Mouse (Mus musculus) embryonic facial prominence, embryonic 15.5 days (tissue): ENCODE measurements around the gene 5830473C10Rik. TPM values are rescaled to one million over a fixed set of nuclear protein-coding genes. Genes with fewer than 3 reads are reported as not detected.
A peak's percentile ranks its signal among the peaks of the same experiment; 100 is the strongest.

Experiments used
- ATAC-seq: fragments of 200-750 bp; cut with Nextera tagmentation; 2 replicates; pipeline ENCODE4 v1.8.0; 2017; ENCODE audit warnings: low read depth, moderate TSS enrichment; ENCODE audit not compliant: insufficient number of reproducible peaks, low FRiP score, low TSS enrichment
- H3K27ac ChIP-seq: fragments of 300-500 bp; sonication (generic); replicated peaks from 2 replicates; pipeline ENCODE4 v1.5.1; 2015; ENCODE audit warnings: mild to moderate bottlenecking, inconsistent platforms
- H3K27me3 ChIP-seq: fragments of 300-500 bp; sonication (generic); 2 replicates; pipeline ENCODE4 v1.6.1; 2015; ENCODE audit warnings: inconsistent platforms
- H3K36me3 ChIP-seq: fragments of 300-500 bp; sonication (generic); 2 replicates; pipeline ENCODE4 v1.6.1; 2015; ENCODE audit warnings: mild to moderate bottlenecking, inconsistent platforms
- H3K4me1 ChIP-seq: fragments of 300-500 bp; sonication (generic); 2 replicates; pipeline ENCODE4 v1.6.1; 2015; ENCODE audit warnings: inconsistent platforms
- H3K4me2 ChIP-seq: fragments of 300-500 bp; sonication (generic); replicated peaks from 2 replicates; pipeline ENCODE4 v1.6.1; 2015; ENCODE audit warnings: mild to moderate bottlenecking, inconsistent platforms
- H3K4me3 ChIP-seq: fragments of 300-500 bp; sonication (generic); replicated peaks from 2 replicates; pipeline ENCODE4 v1.5.1; 2015; ENCODE audit warnings: mild to moderate bottlenecking, inconsistent platforms
- H3K9ac ChIP-seq: fragments of 300-500 bp; sonication (generic); 2 replicates; pipeline ENCODE4 v1.6.1; 2015; ENCODE audit warnings: inconsistent platforms
- H3K9me3 ChIP-seq: fragments of 300-500 bp; sonication (generic); replicated peaks from 2 replicates; pipeline ENCODE4 v1.6.1; 2016; ENCODE audit warnings: inconsistent platforms
- WGBS: fragments of 180-500 bp; shearing (Covaris S2); methylation state at CpG from one replicate; pipeline ENCODE4 v1.1.7; 2015; 5-methylcytosine and 5-hydroxymethylcytosine counted together
- polyA plus RNA-seq: library from polyadenylated mRNA; unstranded; fragments of >200 nt; fragmentation: Nextera tagmentation; extraction: Ambion mirVana; gene quantifications from 2 replicates; pipeline ENCODE4 v1.2.1, GENCODE M21; 2015

5830473C10Rik gene
- polyA plus RNA-seq, 1 experiment from 2014 or later = not detected

DNA sequence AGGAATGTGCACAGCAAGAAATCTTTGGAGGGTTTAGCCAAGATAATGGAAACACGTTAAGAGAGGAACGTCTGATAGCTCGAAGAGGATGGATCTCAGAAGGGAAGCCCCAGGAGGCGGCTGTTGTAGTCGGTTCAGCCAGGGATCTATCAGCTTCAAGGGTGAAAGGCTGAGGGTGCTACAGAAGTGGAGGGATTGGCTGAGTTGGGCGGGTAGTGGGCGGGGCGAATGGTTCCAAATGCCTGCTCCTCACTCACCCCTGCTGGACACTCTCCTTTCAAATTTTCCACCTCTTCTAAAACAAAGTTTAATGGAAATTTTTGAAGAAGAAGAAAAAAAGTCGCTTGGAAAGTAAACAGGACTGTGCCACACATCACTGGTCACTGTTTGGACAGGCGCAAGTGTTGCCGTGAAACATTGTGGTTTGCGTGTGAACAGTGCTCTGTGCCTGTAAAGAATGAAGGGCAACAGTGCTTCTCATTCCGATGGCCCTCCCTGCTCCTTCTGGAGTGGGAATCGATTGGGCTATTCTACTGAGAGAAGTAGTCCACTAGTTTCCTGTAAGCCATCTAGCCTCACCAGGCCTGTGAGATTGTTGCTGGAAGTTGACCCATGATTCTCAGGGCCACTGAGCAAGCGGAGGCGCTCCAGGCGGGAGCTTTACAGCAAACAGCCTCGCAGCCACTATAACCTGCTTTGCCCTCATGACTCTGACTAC, 64.0 kb downstream of the 5830473C10Rik start:
- Histone ChIP-seq H3K4me3 (no peak overlapping the region), H3K36me3 (no peaks in the 10 kb centered on the region), H3K4me2 (no peak overlapping the region), H3K27me3 (no peaks in the 10 kb centered on the region), H3K9me3 (no peaks in the 10 kb centered on the region), H3K4me1 (no peaks in the 10 kb centered on the region), H3K27ac (no peak overlapping the region), H3K9ac (no peak overlapping the region)
- ATAC-seq = no peak
- WGBS = 80% methylated on average over 18 of the region's 18 CpGs

DNA sequence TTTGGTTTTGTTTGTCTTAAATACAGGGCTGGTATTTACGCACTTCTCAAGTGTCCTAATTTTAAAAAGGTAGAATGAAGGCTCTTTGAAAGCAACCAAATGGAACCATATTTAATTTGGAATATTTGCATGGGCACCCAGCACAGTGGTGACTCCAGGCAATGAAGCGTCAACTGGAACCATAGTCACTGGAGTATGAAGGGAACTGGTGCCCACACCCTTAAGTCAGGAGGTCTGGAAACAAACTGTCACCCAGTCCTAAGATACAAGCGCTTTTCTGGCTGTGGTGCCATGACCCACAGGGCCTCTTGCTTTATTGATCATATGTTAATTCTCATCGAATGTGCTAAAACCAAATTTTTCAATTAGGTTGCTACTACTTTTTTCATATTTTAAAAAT, 66.5 kb downstream of the 5830473C10Rik start:
- no peak overlapping the region for H3K27ac ChIP-seq
- H3K9ac ChIP-seq = no peak overlapping the region
- no peaks in the 10 kb centered on the region for H3K4me1 ChIP-seq
- no peaks in the 10 kb centered on the region for H3K36me3 ChIP-seq
- no peak overlapping the region for H3K4me3 ChIP-seq
- 87% methylated on average over 4 of the region's 4 CpGs for WGBS
- ATAC-seq = no peak
- H3K4me2 ChIP-seq = no peak overlapping the region
- no peaks in the 10 kb centered on the region for H3K27me3 ChIP-seq
- H3K9me3 ChIP-seq = no peaks in the 10 kb centered on the region

DNA sequence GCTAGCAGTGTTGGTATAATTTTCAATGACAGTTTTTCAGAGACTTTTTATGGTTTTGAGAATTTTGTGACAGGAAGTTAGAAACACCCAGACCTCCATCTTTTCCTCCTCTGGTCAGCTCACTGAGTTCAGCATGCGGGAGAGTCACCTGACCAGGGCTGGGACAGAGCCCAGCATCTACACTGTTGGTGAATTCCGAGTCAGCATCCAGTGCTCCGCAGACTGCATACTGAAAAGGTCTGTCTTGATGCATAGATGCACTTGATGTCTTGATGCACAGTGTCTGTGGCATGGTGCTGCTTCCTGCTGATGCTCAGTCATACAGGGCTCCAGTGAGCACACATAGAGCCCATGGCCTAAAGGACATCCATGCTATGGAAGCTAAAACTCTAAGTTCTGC, 67.1 kb downstream of the 5830473C10Rik start:
- 76% methylated on average over 3 of the region's 3 CpGs for WGBS
- no peak overlapping the region for H3K4me2 ChIP-seq
- H3K36me3 ChIP-seq = no peaks in the 10 kb centered on the region
- H3K27ac ChIP-seq = no peak overlapping the region
- H3K27me3 ChIP-seq = no peaks in the 10 kb centered on the region
- H3K9me3 ChIP-seq = no peaks in the 10 kb centered on the region
- no peaks in the 10 kb centered on the region for H3K4me1 ChIP-seq
- no peak overlapping the region for H3K4me3 ChIP-seq
- ATAC-seq = no peak
- no peak overlapping the region for H3K9ac ChIP-seq

DNA sequence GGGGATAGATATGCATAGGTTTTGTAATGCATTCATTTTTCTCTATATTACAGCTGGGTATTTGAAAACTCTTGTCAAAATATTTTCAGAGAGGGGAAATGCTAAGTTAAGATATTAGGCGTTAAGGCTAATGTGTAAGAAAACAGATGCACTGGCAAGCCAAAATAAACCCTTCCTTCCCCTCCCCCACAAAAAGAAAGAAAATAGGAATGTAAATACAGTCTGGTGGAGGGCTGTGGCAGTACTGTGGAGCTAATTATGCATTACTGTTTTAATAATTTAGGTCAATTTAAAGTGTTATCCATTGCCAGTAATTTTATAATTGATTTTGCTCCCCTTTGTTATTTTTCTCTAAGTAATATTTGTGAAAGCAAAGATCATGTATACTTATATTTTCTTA, 67.6 kb downstream of the 5830473C10Rik start:
- H3K9me3 ChIP-seq = no peaks in the 10 kb centered on the region
- no peaks in the 10 kb centered on the region for H3K4me1 ChIP-seq
- ATAC-seq = no peak
- H3K4me3 ChIP-seq = no peak overlapping the region
- H3K27me3 ChIP-seq = no peaks in the 10 kb centered on the region
- WGBS = 83% methylated on average over 1 of the region's 1 CpGs
- H3K36me3 ChIP-seq = no peaks in the 10 kb centered on the region
- no peak overlapping the region for H3K27ac ChIP-seq
- no peak overlapping the region for H3K9ac ChIP-seq
- no peak overlapping the region for H3K4me2 ChIP-seq

DNA sequence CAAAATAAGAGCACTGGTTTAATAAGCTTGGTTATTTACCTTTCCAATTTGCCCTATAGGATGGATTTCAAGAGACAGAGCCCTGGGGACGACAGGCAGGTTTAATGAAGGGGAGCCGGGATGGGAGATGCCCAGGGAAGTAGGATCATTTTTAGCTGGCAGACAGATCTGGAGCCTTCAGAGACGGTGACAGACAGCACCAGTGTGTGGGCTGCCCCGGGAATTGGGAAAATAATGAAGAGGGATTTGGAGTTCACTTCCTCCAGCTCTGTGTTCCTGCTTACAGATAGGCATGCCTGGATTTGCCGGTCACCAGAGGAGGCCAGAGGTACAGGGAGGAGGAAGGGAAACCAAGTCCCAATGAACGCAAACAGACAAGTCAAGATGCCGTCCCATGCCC, 74.0 kb downstream of the 5830473C10Rik start:
- Histone ChIP-seq H3K27me3 (no peaks in the 10 kb centered on the region), H3K36me3 (no peaks in the 10 kb centered on the region), H3K4me2 (no peak overlapping the region), H3K4me1 (no peaks in the 10 kb centered on the region), H3K9ac (no peak overlapping the region), H3K9me3 (no peaks in the 10 kb centered on the region), H3K27ac (no peak overlapping the region), H3K4me3 (no peak overlapping the region)
- 59% methylated on average over 7 of the region's 7 CpGs for WGBS
- no peak for ATAC-seq

DNA sequence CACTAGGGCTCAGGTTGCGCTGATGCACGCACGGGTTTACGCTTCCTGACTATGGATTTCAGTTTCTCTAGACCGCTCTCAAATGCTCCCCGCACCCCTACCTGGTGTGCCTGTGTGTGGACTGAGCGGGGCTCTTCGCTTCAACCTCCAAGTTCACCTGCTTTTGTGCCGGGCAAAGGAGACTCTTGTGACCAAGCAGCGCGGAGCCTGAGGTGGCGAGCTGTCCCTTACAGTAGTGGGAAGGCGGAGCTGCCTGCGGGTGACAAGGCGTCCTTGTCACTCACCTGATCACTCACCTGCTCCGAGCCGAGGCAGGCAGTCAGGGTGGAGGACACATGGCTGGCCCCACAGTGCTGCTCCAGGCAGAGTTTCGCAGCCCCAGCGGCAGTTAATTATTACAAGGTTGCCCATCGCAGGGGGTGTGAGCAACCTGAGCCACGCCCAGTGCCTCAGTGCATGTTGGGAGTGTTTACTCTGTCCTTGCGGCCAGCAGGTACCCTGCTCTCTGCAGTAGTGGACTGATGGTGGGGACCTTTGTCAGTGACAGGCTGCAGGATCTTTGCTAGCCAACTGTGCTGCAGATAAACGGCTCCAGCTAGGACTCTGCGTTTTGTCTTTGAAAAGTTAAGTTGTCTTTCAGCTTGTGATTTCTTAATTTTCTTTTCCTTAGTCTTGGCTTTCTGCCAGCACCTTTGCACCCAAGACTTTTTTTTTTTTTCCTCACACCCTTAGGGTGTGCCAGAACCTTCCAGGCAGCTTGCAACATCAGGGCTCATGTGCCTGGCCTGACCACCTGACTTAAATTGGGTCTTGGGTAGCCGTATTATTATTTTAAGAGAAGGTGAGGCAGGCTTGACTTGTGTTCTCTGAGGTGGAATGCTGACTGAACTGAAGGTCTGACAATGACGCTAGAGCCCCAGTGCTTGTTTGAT, 79.6 kb downstream of the 5830473C10Rik start, which contains the start of gene Rassf6:
Gene Rassf6 (minus strand): TSS at position 372 of the 932 bp plus-strand sequence.
- peaks cover 6% of the 10 kb centered on the region; the same call in 1 of the 2 replicates for H3K4me1 ChIP-seq
- no peaks in the 10 kb centered on the region for H3K36me3 ChIP-seq
- H3K4me3 ChIP-seq = peak within 1 kb of the TSS; percentile 43
- peak within 1 kb of the TSS; percentile 72 for H3K4me2 ChIP-seq
- H3K9me3 ChIP-seq = no peaks in the 10 kb centered on the region
- peak; percentile 81 for ATAC-seq
- WGBS = 8% methylated on average over 26 of the region's 26 CpGs
- no peak within 1 kb of the TSS for H3K9ac ChIP-seq
- no peaks in the 10 kb centered on the region for H3K27me3 ChIP-seq
- H3K27ac ChIP-seq = peak within 1 kb of the TSS; percentile 51; the same call in 1 of the 2 replicates

DNA sequence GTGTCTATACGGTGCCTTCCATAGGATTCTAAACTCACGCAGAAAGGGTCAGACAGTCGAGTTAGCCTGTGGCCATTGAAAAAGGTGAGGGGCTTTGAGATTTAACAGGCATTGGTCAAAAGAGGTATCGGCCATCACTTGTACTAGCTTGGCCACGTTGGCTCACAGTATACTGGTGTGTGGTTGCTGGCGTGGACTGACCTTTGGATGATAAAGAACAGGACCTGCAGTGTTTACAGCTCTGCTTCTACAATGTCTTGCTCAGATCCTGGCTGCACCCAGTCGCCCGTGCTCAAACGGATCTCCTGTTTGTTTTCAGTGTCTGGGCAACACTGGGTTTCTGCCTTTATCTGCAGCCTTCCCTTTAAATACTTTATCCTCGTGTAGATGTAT, 80.3 kb downstream of the 5830473C10Rik start:
- Histone ChIP-seq H3K4me3 (no peak overlapping the region), H3K4me1 (peaks cover 6% of the 10 kb centered on the region; the same call in 1 of the 2 replicates), H3K27ac (no peak overlapping the region), H3K27me3 (no peaks in the 10 kb centered on the region), H3K9ac (no peak overlapping the region), H3K4me2 (0 out of 2 replicates have a peak overlapping the region, but pooled peaks have one; percentile 72), H3K9me3 (no peaks in the 10 kb centered on the region), H3K36me3 (no peaks in the 10 kb centered on the region)
- WGBS = 73% methylated on average over 10 of the region's 10 CpGs
- ATAC-seq = no peak

DNA sequence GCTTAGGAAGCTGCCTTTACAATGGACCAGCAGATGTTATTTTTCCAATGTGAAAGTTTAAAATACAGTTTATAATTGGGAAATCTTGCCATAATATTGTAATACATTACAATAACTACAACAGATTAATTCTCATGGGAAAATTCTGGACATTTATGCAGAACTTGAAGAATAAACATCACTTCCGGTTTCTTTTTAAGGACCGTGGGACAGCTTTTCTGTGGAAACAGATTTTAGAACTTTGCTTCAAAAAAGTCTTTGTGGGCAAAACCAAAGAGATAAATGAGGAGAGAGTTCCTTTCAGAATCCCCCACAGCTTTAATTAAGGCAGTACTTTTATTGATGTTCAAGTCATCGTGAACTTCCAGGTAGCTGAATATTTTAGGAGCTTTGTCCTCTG, 84.7 kb downstream of the 5830473C10Rik start:
- no peak for ATAC-seq
- H3K27ac ChIP-seq = no peak overlapping the region
- no peaks in the 10 kb centered on the region for H3K9me3 ChIP-seq
- H3K4me2 ChIP-seq = no peak overlapping the region
- no peak overlapping the region for H3K4me3 ChIP-seq
- H3K27me3 ChIP-seq = no peaks in the 10 kb centered on the region
- H3K9ac ChIP-seq = no peak overlapping the region
- no peaks in the 10 kb centered on the region for H3K36me3 ChIP-seq
- peaks cover 2% of the 10 kb centered on the region; the same call in 1 of the 2 replicates for H3K4me1 ChIP-seq
- WGBS = 69% methylated on average over 3 of the region's 3 CpGs

DNA sequence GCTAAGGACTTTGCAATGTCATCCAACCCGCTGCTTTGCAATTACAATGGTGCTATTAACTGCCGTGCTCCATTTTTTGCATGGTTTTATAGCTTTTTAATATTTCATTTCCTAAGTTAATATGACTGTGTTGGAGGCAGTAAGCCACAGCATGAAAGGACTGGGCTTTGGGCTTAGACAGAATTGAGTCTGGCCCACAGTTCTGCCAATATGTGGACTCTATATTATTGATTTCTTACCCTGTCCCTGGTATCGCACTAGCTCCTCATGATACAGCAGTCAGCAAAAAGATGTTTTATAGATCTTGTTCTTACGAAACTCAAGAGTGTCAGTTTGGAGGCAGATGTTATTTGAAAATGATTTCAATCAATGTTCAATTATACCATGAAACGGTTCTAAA, 85.5 kb downstream of the 5830473C10Rik start:
- Histone ChIP-seq H3K4me3 (no peak overlapping the region), H3K4me1 (no peaks in the 10 kb centered on the region), H3K36me3 (no peaks in the 10 kb centered on the region), H3K4me2 (no peak overlapping the region), H3K9me3 (no peaks in the 10 kb centered on the region), H3K27ac (no peak overlapping the region), H3K9ac (no peak overlapping the region), H3K27me3 (0 out of 2 replicates have a peak, but pooled peaks cover 3% of the 10 kb centered on the region)
- ATAC-seq = no peak
- 84% methylated on average over 5 of the region's 5 CpGs for WGBS
